Mouse (Mus musculus): ENCODE results near the gene Uso1. TPM values are rescaled to one million over a fixed set of nuclear protein-coding genes. Genes with fewer than 3 reads are reported as not detected.

Uso1 gene
- polyA plus RNA-seq, 1 experiment from 2014 or later, result 28.1 TPM

DNA sequence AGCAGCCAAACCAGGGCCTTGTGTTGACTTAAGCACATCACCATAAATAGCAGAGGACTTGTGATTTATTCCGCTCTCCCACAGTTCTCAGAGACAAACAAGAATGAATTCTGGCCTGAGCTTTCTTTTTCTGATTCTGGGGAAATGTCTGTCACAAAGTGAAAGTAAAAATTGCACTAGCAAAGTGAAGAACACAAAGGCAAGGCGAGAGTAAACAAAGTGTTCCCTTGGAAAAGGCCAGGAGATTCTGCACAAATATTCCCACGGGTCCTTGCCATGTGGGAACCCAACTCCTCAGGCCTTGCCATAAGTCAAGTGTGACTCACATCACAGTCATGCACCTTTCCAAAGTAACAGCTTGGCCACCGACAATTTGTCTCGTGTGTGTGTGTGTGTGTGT lies 68.0 kb downstream of the Uso1 start:
- no peak overlapping the region for H3K4me3 ChIP-seq (ENCODE audit: low read depth, low read length)
- no peak overlapping the region for H3K4me2 ChIP-seq
- H3K27me3 ChIP-seq (ENCODE audit: insufficient read depth, low read length), result no peaks in the 10 kb centered on the region
- peaks cover 34% of the 10 kb centered on the region for H3K36me3 ChIP-seq (ENCODE audit: insufficient read depth)
- H3K9me3 ChIP-seq (ENCODE audit: low read depth, low read length), result no peaks in the 10 kb centered on the region
- no peaks in the 10 kb centered on the region for H3K4me1 ChIP-seq (ENCODE audit: insufficient read depth)
- no peak for ATAC-seq (ENCODE audit: insufficient read depth)
- TF ChIP-seq CTCF (IDR thresholded peaks at IDR 0.05; ENCODE audit: low read depth), result no peak
- H3K27ac ChIP-seq (ENCODE audit: low read depth), result no peak overlapping the region
- no peak for DNase-seq
- 84% methylated on average over 5 of the region's 5 CpGs for WGBS
- H3K9ac ChIP-seq, result no peak overlapping the region

- ATAC-seq (ENCODE audit: insufficient read depth) (no peak), DNase-seq (no peak)
- Histone ChIP-seq H3K27me3 (ENCODE audit: insufficient read depth, low read length) (no peaks in the 10 kb centered on the region), H3K9ac (no peak overlapping the region), H3K36me3 (ENCODE audit: insufficient read depth) (peaks cover 32% of the 10 kb centered on the region), H3K4me2 (no peak overlapping the region), H3K4me1 (ENCODE audit: insufficient read depth) (no peaks in the 10 kb centered on the region), H3K27ac (ENCODE audit: low read depth) (no peak overlapping the region), H3K4me3 (ENCODE audit: low read depth, low read length) (no peak overlapping the region), H3K9me3 (ENCODE audit: low read depth, low read length) (no peaks in the 10 kb centered on the region)
- no peak for TF ChIP-seq CTCF (IDR thresholded peaks at IDR 0.05; ENCODE audit: low read depth)
- WGBS, result 90% methylated on average over 6 of the region's 6 CpGs
Observed at GRCm38 (mm10) chr5:92206121-92206520, 68.4 kb downstream of the Uso1 start.

DNA sequence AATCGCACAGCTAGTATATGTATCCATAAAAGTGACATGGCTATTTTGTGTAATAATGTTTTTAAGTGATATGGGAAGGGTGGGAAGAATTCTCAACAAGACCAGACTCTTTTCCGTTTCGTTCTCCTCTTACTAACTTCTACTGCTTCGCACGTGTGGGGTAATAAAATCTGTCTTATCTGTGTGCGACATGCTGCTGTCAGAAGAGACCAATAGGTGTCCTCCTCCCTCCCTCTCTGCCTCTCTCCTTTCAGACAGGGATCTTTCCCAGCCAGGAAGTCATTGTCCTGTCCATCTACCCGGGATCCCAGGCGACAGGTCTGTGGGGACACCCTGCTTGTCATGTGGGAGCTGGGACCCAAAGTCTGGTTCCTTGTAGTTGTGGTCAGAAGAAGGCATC lies 72.5 kb downstream of the Uso1 start:
- Histone ChIP-seq H3K4me2 (no peak overlapping the region), H3K9ac (no peak overlapping the region), H3K4me3 (ENCODE audit: low read depth, low read length) (no peak overlapping the region), H3K27me3 (ENCODE audit: insufficient read depth, low read length) (no peaks in the 10 kb centered on the region), H3K36me3 (ENCODE audit: insufficient read depth) (no peaks in the 10 kb centered on the region), H3K27ac (ENCODE audit: low read depth) (no peak overlapping the region), H3K4me1 (ENCODE audit: insufficient read depth) (no peaks in the 10 kb centered on the region), H3K9me3 (ENCODE audit: low read depth, low read length) (no peaks in the 10 kb centered on the region)
- no peak for TF ChIP-seq CTCF (IDR thresholded peaks at IDR 0.05; ENCODE audit: low read depth)
- ATAC-seq (ENCODE audit: insufficient read depth) (no peak), DNase-seq (no peak)
- 64% methylated on average over 8 of the region's 8 CpGs for WGBS

GRCm38 (mm10) chr5:92212231-92212630 lies 74.5 kb downstream of the Uso1 start:
- WGBS, result 86% methylated on average over 4 of the region's 4 CpGs
- H3K4me2 ChIP-seq, result no peak overlapping the region
- DNase-seq (no peak), ATAC-seq (ENCODE audit: insufficient read depth) (no peak)
- H3K4me1 ChIP-seq (ENCODE audit: insufficient read depth), result no peaks in the 10 kb centered on the region
- no peak overlapping the region for H3K27ac ChIP-seq (ENCODE audit: low read depth)
- no peaks in the 10 kb centered on the region for H3K9me3 ChIP-seq (ENCODE audit: low read depth, low read length)
- no peaks in the 10 kb centered on the region for H3K27me3 ChIP-seq (ENCODE audit: insufficient read depth, low read length)
- no peak overlapping the region for H3K4me3 ChIP-seq (ENCODE audit: low read depth, low read length)
- H3K36me3 ChIP-seq (ENCODE audit: insufficient read depth), result no peaks in the 10 kb centered on the region
- TF ChIP-seq CTCF (IDR thresholded peaks at IDR 0.05; ENCODE audit: low read depth), result no peak
- H3K9ac ChIP-seq, result no peak overlapping the region

DNA sequence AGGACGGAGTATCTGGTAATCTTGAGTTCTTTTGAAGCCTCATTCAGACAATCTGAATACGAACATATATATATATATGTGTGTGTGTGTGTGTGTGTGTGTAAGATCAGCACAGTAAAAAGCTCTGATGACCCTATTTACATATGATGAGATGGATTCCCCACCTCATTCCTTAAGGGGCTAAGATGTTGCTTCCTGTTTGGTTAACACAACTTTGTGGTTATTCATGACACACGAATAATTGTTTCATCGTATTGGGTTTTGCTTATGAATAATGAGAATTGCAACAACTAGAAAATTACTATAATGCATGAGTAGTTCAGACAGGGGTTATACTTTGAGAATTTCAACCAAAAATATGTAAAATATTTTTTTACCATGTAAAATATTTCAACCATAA lies 77.6 kb downstream of the Uso1 start, which contains the start of gene U90926:
Gene U90926 (minus strand): TSS at position 101 of the 400 bp plus-strand sequence.
- ATAC-seq (ENCODE audit: insufficient read depth) (no peak), DNase-seq (no peak)
- Histone ChIP-seq H3K9ac (no peak within 1 kb of the TSS), H3K27ac (ENCODE audit: low read depth) (no peak within 1 kb of the TSS), H3K4me1 (ENCODE audit: insufficient read depth) (no peaks in the 10 kb centered on the region), H3K27me3 (ENCODE audit: insufficient read depth, low read length) (no peaks in the 10 kb centered on the region), H3K9me3 (ENCODE audit: low read depth, low read length) (no peaks in the 10 kb centered on the region), H3K4me3 (ENCODE audit: low read depth, low read length) (no peak within 1 kb of the TSS), H3K36me3 (ENCODE audit: insufficient read depth) (no peaks in the 10 kb centered on the region), H3K4me2 (no peak within 1 kb of the TSS)
- TF ChIP-seq CTCF (IDR thresholded peaks at IDR 0.05; ENCODE audit: low read depth), result no peak
- 83% methylated on average over 4 of the region's 4 CpGs for WGBS

GRCm38 (mm10) chr5:92218915-92219793 lies 81.4 kb downstream of the Uso1 start:
- WGBS, result 60% methylated on average over 17 of the region's 17 CpGs

GRCm38 (mm10) chr5:92219826-92220225 lies 82.1 kb downstream of the Uso1 start:
- Histone ChIP-seq H3K27ac (ENCODE audit: low read depth) (no peak overlapping the region), H3K9ac (no peak overlapping the region), H3K4me2 (no peak overlapping the region), H3K9me3 (ENCODE audit: low read depth, low read length) (no peaks in the 10 kb centered on the region), H3K4me1 (ENCODE audit: insufficient read depth) (no peaks in the 10 kb centered on the region), H3K27me3 (ENCODE audit: insufficient read depth, low read length) (no peaks in the 10 kb centered on the region), H3K4me3 (ENCODE audit: low read depth, low read length) (no peak overlapping the region), H3K36me3 (ENCODE audit: insufficient read depth) (no peaks in the 10 kb centered on the region)
- WGBS, result 59% methylated on average over 6 of the region's 6 CpGs
- TF ChIP-seq CTCF (IDR thresholded peaks at IDR 0.05; ENCODE audit: low read depth), result no peak
- DNase-seq (no peak), ATAC-seq (ENCODE audit: insufficient read depth) (no peak)

More at GRCm38 (mm10) chr5:92218915-92219793, 81.4 kb downstream of the Uso1 start:
- TF ChIP-seq CTCF (IDR thresholded peaks at IDR 0.05; ENCODE audit: low read depth), result no peak
- Histone ChIP-seq H3K4me3 (ENCODE audit: low read depth, low read length) (no peak overlapping the region), H3K9ac (no peak overlapping the region), H3K9me3 (ENCODE audit: low read depth, low read length) (no peaks in the 10 kb centered on the region), H3K27me3 (ENCODE audit: insufficient read depth, low read length) (no peaks in the 10 kb centered on the region), H3K4me2 (no peak overlapping the region), H3K4me1 (ENCODE audit: insufficient read depth) (no peaks in the 10 kb centered on the region), H3K27ac (ENCODE audit: low read depth) (no peak overlapping the region), H3K36me3 (ENCODE audit: insufficient read depth) (no peaks in the 10 kb centered on the region)
- ATAC-seq (ENCODE audit: insufficient read depth), result no peak
- DNase-seq, result no peak
